In genomic region chr9:89496729-89497398, GRCm38 (mm10) we compare ENCODE assay signal across 10 mouse cellular contexts.
A peak's percentile ranks its signal among the peaks of the same experiment; 100 is the strongest.
DNase-seq lines count a peak whose midpoint lies in the region; ATAC-seq lines count a peak whose summit lies in the region.
"Had no signal": no experiment of that assay in that cellular context is flagged by ENCODE, and none has a peak within 500 bp of the region (broad histone marks: within the 10 kb centered on the region; RNA-seq: fewer than 3 reads in every experiment).

No protein-coding gene starts in this region.

- H3K4me1 ChIP-seq in heart, embryonic 13.5 days = no peaks in the 10 kb centered on the region
- peaks cover 7% of the 10 kb centered on the region for H3K4me1 ChIP-seq in embryonic facial prominence, embryonic 10.5 days
- H3K4me1 ChIP-seq in hindbrain, embryonic 16.5 days (ENCODE audit: control insufficient read depth, insufficient read depth, low read depth, low read length) = peaks cover 3% of the 10 kb centered on the region
- H3K4me1 ChIP-seq: liver, embryonic 15.5 days had no signal

- WGBS in heart, embryonic 13.5 days = 63% methylated on average over 14 of the region's 14 CpGs
- WGBS in embryonic facial prominence, embryonic 10.5 days = 60% methylated on average over 14 of the region's 14 CpGs
- 25% methylated on average over 14 of the region's 14 CpGs for WGBS in hindbrain, embryonic 16.5 days

- H3K27me3 ChIP-seq in heart, embryonic 13.5 days (replicated peaks) = no peaks in the 10 kb centered on the region
- H3K27me3 ChIP-seq in embryonic facial prominence, embryonic 10.5 days (replicated peaks; ENCODE audit: low read depth, poor library complexity, severe bottlenecking) = no peaks in the 10 kb centered on the region
- H3K27me3 ChIP-seq in hindbrain, embryonic 16.5 days (replicated peaks; ENCODE audit: control insufficient read depth, insufficient read depth, low read length) = no peaks in the 10 kb centered on the region
- H3K27me3 ChIP-seq: liver, embryonic 15.5 days had no signal

- no peaks in the 10 kb centered on the region for H3K9me3 ChIP-seq in heart, embryonic 13.5 days
- no peaks in the 10 kb centered on the region for H3K9me3 ChIP-seq in embryonic facial prominence, embryonic 10.5 days
- H3K9me3 ChIP-seq in hindbrain, embryonic 16.5 days (ENCODE audit: control insufficient read depth, low read length) = no peaks in the 10 kb centered on the region
- H3K9me3 ChIP-seq: liver, embryonic 15.5 days had no signal

- H3K36me3 ChIP-seq in heart, embryonic 13.5 days = no peaks in the 10 kb centered on the region
- no peaks in the 10 kb centered on the region for H3K36me3 ChIP-seq in embryonic facial prominence, embryonic 10.5 days (replicated peaks)
- no peaks in the 10 kb centered on the region for H3K36me3 ChIP-seq in hindbrain, embryonic 16.5 days (ENCODE audit: control insufficient read depth, insufficient read depth, low read length)
- H3K36me3 ChIP-seq: liver, embryonic 15.5 days had no signal

- H3K27ac ChIP-seq in heart, embryonic 13.5 days (replicated peaks) = no peak overlapping the region
- H3K27ac ChIP-seq in embryonic facial prominence, embryonic 10.5 days (replicated peaks) = peak overlapping the region; percentile 24; the same call in 1 of the 2 replicates
- peak overlapping the region; percentile 65 for H3K27ac ChIP-seq in hindbrain, embryonic 16.5 days (ENCODE audit: low read depth, low read length)
- H3K27ac ChIP-seq: liver, embryonic 15.5 days had no signal

- 0 out of 2 replicates have a peak overlapping the region, but pooled peaks have one; percentile 16 for H3K4me3 ChIP-seq in heart, embryonic 13.5 days
- H3K4me3 ChIP-seq in embryonic facial prominence, embryonic 10.5 days = no peak overlapping the region
- no peak overlapping the region for H3K4me3 ChIP-seq in hindbrain, embryonic 16.5 days (ENCODE audit: low read length)
- H3K4me3 ChIP-seq: liver, embryonic 15.5 days had no signal

- ATAC-seq in heart, embryonic 13.5 days (ENCODE audit: extremely low read depth, insufficient number of reproducible peaks, low FRiP score, low TSS enrichment) = no peak
- peak; percentile 77 for ATAC-seq in hindbrain, embryonic 16.5 days

- H3K4me2 ChIP-seq in heart, embryonic 13.5 days = peak overlapping the region; percentile 31
- H3K4me2 ChIP-seq in hindbrain, embryonic 16.5 days (ENCODE audit: low read length) = peak overlapping the region; percentile 1; the same call in 1 of the 2 replicates
- H3K4me2 ChIP-seq: liver, embryonic 15.5 days had no signal

- no peak for DNase-seq in heart, postnatal 4 days
- no peak for DNase-seq in embryonic facial prominence, embryonic 10.5 days (ENCODE audit: low spot score)
- DNase-seq in neural tube, embryonic 10.5 days (ENCODE audit: extremely low spot score, low spot score) = peak; percentile 53
- no peak for DNase-seq in left cerebral cortex, adult 11 months (ENCODE audit: low spot score)
- no peak for DNase-seq in thymus, adult 18-20 months
- no peak for DNase-seq in spleen, postnatal 10 days (ENCODE audit: low spot score in 2 of 2)
- DNase-seq: gastrocnemius, postnatal 14 days had no signal

- H3K9ac ChIP-seq in heart, embryonic 13.5 days = no peak overlapping the region
- H3K9ac ChIP-seq in hindbrain, embryonic 16.5 days (ENCODE audit: low read depth, low read length) = no peak overlapping the region
- H3K9ac ChIP-seq: liver, embryonic 15.5 days had no signal
